Mouse (Mus musculus) C2C12 (cell line): ENCODE measurements at regions not wholly inside any gene's neighbourhood (a gene's known extent, or its start where the extent isn't known, plus 50 kb on each side); places are given as distances from the start of the nearest gene placed in this dataset.

ENCODE experiments used
- H3K27me3 ChIP-seq: one replicate; pipeline ENCODE4 v1.6.1; 2011; ENCODE audit not compliant: control insufficient read depth, insufficient read depth, insufficient read length
- H3K36me3 ChIP-seq: one replicate; pipeline ENCODE4 v1.6.1; 2011; ENCODE audit not compliant: control insufficient read depth, insufficient read depth
- H3K4me3 ChIP-seq: one replicate; pipeline ENCODE4 v1.5.1; 2011; ENCODE audit warnings: mild to moderate bottlenecking, control low read depth; ENCODE audit not compliant: poor library complexity, insufficient read depth, severe bottlenecking
- H3K79me2 ChIP-seq: one replicate; pipeline ENCODE4 v1.6.1; 2011; ENCODE audit not compliant: control insufficient read depth, insufficient read depth
- H3K79me3 ChIP-seq: one replicate; pipeline ENCODE4 v1.6.1; 2011; ENCODE audit warnings: low read depth, control low read depth
- H3ac ChIP-seq: one replicate; pipeline ENCODE3; 2011; ENCODE audit warnings: low read depth; ENCODE audit not compliant: control insufficient read depth, insufficient read length
- CEBPB ChIP-seq: IDR thresholded peaks from one replicate; pipeline ENCODE4 v1.6.1; 2011; ENCODE audit warnings: low read depth, mild to moderate bottlenecking, control low read depth, moderate library complexity
- CTCF ChIP-seq: IDR thresholded peaks from one replicate; pipeline ENCODE4 v1.5.1; 2011; ENCODE audit not compliant: control insufficient read depth, insufficient read depth, insufficient read length
- FOSL1 ChIP-seq: IDR thresholded peaks from one replicate; pipeline ENCODE4 v1.8.0; 2011; ENCODE audit warnings: mild to moderate bottlenecking, low read length; ENCODE audit not compliant: poor library complexity, insufficient read depth, severe bottlenecking
- MAX ChIP-seq: IDR thresholded peaks from one replicate; pipeline ENCODE4 v1.6.1; 2011; ENCODE audit warnings: mild to moderate bottlenecking, control low read depth
- MYOD1 ChIP-seq: IDR thresholded peaks from one replicate; pipeline ENCODE4 v1.6.1; 2011; ENCODE audit warnings: low read depth; ENCODE audit not compliant: control insufficient read depth, insufficient read length
- MYOG ChIP-seq: IDR thresholded peaks from one replicate; pipeline ENCODE4 v1.6.1; 2011; ENCODE audit not compliant: control insufficient read depth, insufficient read length; ENCODE audit errors: extremely low read depth
- USF1 ChIP-seq: IDR thresholded peaks from one replicate; pipeline ENCODE4 v1.6.1; 2011; ENCODE audit warnings: low read depth, mild to moderate bottlenecking, control low read depth, moderate library complexity

DNA sequence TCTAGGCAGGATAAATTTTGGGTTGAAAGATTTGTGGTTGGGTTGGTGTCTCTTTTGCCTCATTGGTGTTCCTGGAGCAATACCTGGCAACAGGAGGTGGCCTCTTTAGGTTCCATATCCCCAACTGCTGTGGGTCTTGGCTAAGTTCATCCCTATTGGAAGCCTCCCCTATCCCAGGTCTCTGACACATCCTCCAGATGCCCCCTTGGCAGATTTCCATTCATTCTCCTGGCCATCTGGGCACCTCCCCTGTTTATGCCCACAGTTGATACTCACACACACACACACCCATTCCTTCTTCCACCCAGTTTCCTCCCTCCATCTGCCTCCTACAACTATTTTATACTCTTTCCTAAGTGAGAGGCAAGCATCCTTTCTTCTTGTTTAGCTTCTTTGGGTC is 984.9 kb upstream of the Gm12353 start:
- H3K79me2 ChIP-seq = no peaks in the 10 kb centered on the region
- no peaks in the 10 kb centered on the region for H3K36me3 ChIP-seq
- no peak for TF ChIP-seq CTCF
- H3K27me3 ChIP-seq = no peaks in the 10 kb centered on the region
- no peaks in the 10 kb centered on the region for H3K79me3 ChIP-seq
- no peak overlapping the region for H3ac ChIP-seq
- no peak overlapping the region for H3K4me3 ChIP-seq

DNA sequence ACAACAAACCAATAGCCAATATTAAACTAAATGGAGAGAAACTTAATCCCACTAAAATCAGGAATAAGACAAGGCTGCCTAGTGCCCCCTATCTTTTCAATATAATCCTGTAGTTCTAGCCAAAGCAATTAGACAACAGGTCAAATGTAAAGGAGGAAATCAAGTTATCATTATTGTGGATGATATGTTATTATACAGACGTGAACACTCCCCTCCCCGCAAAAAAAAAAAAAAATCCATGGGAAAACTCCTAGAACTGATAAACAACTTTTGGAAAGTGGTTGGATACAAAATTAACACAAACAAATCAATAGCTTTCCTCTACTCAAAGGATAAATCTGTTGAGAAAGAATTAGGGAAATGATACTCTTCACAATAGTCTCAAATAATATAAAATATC is 966.2 kb upstream of the Gm12353 start:
- H3K36me3 ChIP-seq = no peaks in the 10 kb centered on the region
- H3K4me3 ChIP-seq = no peak overlapping the region
- no peaks in the 10 kb centered on the region for H3K79me2 ChIP-seq
- H3K27me3 ChIP-seq = no peaks in the 10 kb centered on the region
- TF ChIP-seq MYOD1 (no peak), USF1 (no peak), CEBPB (no peak), CTCF (no peak), MYOG (no peak), MAX (no peak), FOSL1 (no peak)
- H3ac ChIP-seq = no peak overlapping the region
- no peaks in the 10 kb centered on the region for H3K79me3 ChIP-seq

DNA sequence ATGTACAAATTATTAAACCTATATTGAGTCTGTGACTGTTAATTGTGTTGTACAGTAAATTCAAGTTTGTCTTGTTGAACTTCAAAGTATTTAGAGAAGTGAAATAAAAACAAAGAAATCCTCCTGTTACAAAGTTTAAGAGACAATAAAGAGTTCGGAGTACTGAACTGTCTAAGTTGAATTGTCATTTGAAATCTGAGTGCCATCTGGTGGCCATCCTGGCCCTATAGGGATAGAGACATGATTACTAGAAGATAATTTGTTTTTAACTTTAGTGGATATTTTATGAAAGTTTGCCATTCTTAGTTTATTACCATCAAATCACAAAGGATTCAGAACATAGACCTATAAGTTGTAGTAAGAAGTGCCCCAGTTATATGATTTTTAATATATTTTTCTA is 956.1 kb upstream of the Gm12353 start:
- Histone ChIP-seq H3K79me3 (no peaks in the 10 kb centered on the region), H3K36me3 (no peaks in the 10 kb centered on the region), H3K4me3 (no peak overlapping the region), H3K79me2 (no peaks in the 10 kb centered on the region), H3K27me3 (no peaks in the 10 kb centered on the region), H3ac (no peak overlapping the region)
- TF ChIP-seq MAX = no peak
- TF ChIP-seq MYOD1 = no peak
- no peak for TF ChIP-seq USF1
- TF ChIP-seq FOSL1 = no peak
- no peak for TF ChIP-seq CTCF
- TF ChIP-seq CEBPB = no peak
- TF ChIP-seq MYOG = no peak

DNA sequence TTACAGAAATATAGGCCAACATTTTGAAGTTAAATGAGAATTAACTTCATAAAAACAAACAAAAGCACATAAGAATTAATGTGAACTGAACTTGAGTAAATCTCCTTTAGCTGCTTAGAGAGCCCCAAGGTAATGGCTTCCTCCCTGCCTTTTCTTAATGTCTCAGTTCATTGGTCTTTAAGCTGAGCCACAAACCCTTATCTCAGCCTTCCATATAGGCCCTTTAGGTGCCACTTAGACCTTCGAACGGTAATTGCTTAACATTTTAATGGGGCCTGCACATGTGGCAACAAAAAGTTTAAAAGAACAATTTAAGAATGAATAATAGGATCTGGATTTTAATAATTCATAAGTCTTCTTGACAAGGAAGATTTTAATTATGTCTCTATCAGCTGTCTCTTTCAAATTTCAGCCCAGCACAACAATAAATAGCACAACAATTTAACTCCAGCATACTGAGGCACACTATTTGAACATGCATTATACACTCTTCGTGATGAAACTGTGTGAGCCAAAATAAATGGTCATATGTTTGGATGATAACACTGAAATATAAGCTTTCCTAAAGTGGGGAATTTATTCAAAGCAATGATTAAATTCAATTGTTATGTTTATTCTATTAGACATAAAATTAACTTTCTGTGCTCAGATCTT is 919.2 kb upstream of the Gm12353 start:
- no peak overlapping the region for H3ac ChIP-seq
- H3K36me3 ChIP-seq = no peaks in the 10 kb centered on the region
- H3K4me3 ChIP-seq = no peak overlapping the region
- no peaks in the 10 kb centered on the region for H3K79me2 ChIP-seq
- no peak for TF ChIP-seq MYOD1
- TF ChIP-seq FOSL1 = no peak
- no peak for TF ChIP-seq CTCF
- TF ChIP-seq USF1 = no peak
- no peak for TF ChIP-seq MAX
- no peak for TF ChIP-seq CEBPB
- TF ChIP-seq MYOG = no peak
- H3K27me3 ChIP-seq = no peaks in the 10 kb centered on the region
- no peaks in the 10 kb centered on the region for H3K79me3 ChIP-seq

DNA sequence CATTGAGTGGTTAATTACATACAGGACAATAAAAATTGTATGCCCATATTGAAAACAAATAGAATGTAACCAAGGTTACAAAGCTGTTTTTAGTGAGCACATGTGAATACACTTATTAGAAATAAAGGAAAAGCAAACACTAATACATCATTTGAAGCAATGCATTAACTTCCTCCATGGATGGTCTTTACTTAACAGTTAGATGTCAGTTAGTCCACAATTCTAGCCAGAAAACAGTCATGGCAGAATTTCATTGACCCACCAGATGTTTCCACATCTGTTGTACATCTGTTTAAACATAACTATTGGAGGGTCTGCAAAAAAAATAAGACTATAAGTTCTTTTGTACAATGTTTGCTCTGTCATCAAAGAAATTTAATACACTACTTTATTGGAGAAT is 911.2 kb upstream of the Gm12353 start:
- H3K79me3 ChIP-seq = no peaks in the 10 kb centered on the region
- TF ChIP-seq MYOD1 = no peak
- TF ChIP-seq USF1 = no peak
- no peak for TF ChIP-seq MAX
- TF ChIP-seq FOSL1 = no peak
- TF ChIP-seq CTCF = no peak
- TF ChIP-seq MYOG = no peak
- TF ChIP-seq CEBPB = no peak
- no peaks in the 10 kb centered on the region for H3K36me3 ChIP-seq
- no peaks in the 10 kb centered on the region for H3K79me2 ChIP-seq
- H3K4me3 ChIP-seq = no peak overlapping the region
- H3K27me3 ChIP-seq = no peaks in the 10 kb centered on the region
- no peak overlapping the region for H3ac ChIP-seq

DNA sequence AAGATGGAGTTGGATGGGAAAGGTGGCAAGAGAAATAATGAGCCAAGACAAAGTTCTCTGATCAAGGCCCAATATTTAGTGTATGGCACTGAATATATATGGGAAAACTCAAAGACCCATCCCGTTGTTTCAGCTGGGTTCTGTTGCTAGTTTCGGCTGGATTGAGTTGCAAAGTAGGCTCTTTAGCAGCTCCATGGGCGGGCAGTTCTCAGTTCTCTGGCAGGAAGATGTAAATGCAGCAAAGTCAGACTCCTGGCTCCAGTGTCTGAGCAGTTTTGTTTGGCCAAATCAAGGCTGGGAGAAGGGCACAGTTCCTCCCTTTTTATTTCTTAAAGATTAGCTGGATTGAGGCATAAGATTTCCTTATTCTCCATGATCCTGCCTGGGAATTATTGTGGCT is 909.0 kb upstream of the Gm12353 start:
- H3K4me3 ChIP-seq = no peak overlapping the region
- no peaks in the 10 kb centered on the region for H3K27me3 ChIP-seq
- no peak overlapping the region for H3ac ChIP-seq
- no peaks in the 10 kb centered on the region for H3K79me3 ChIP-seq
- no peak for TF ChIP-seq USF1
- no peak for TF ChIP-seq FOSL1
- no peak for TF ChIP-seq MYOG
- TF ChIP-seq MYOD1 = no peak
- TF ChIP-seq CTCF = no peak
- no peak for TF ChIP-seq CEBPB
- no peak for TF ChIP-seq MAX
- no peaks in the 10 kb centered on the region for H3K79me2 ChIP-seq
- no peaks in the 10 kb centered on the region for H3K36me3 ChIP-seq
